Mouse (Mus musculus): ENCODE measurements at regions not wholly inside any gene's neighbourhood (a gene's known extent, or its start where the extent isn't known, plus 50 kb on each side); places are given as distances from the start of the nearest gene placed in this dataset.

GRCm38 (mm10) chr2:116181861-116182260 is 116.2 kb upstream of the Meis2 start:
- no peak for DNase-seq

DNA sequence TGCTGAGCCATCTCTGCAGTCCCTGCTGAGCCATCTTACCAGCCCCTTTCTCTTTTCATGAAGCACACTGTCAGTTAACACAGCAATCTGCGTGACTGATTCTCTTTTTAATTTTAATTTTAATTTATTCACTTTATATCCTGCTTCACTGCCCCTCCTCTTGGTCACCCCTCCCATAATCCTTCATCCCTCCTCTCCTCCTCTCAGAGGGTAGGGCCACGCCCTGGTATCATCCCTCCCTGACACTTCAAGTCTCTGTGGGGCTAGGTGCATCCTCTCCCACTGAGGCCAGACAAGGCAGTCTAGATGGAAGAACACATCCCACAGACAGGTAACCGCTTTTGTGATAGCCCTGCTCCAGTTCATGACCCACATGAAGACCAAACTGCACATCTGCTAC is 111.5 kb upstream of the Meis2 start:
- peak; percentile 73 for DNase-seq

- DNase-seq, result peak; percentile 81
Observed at GRCm38 (mm10) chr2:116165871-116166770, 100.5 kb upstream of the Meis2 start.
